Mouse (Mus musculus) T-helper 17 cell (primary cell): Measurements from ENCODE around the gene Esyt2.
"Not testable (repeated sequence)": the region's sequence is repeated elsewhere in the genome, so short reads cannot be mapped to it uniquely, and the experiment has no call there.

Experiments
- in situ Hi-C, 2 experiments: fragments of 300-600 bp; cut with MboI, MseI; formaldehyde crosslinking; loops; 1 replicate in 1 of 2; 2 replicates in 1 of 2; pipeline ENCODE4 v1.15.1; 2025; ENCODE audit warnings: high pct_unique_total_duplicates in 2 of 2

Esyt2 gene

DNA sequence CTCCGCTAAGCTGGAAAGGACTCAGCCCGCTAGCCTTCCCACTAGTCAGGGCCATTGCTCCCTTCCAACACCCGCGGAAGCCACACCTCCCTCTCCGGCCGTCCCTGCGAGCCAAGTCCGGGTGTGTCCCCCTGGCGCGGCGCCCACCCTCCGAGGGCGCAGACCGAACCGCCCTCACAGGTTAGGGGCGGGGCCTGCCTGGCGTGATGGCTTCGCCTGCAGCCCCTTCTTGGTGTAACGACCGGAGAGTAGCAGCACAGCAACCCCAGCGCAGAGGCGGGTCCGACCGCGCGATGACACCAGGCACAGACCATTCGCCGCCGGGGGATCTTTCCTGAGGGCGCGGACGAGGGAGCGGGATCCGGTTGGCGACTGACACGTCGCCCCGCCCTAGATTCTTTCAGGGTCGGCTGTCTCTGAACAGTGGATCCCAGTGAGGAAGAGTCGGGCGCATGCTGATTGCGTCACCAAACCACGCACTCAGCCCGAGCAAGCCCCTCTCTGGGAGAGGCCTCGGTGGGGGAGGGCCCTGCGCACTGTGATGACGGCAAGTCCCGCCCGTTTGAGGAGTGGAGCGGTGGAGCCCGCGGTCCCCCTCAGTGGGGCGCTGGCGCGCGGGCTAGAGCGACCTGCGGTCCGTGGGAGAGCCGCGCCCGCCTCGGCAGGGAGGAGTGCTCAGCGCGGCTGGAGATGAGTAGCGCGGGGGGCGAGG is at the start of gene Esyt2:
Esyt2 (plus strand) TSS at position 544 of the 712 bp plus-strand sequence.
- in situ Hi-C loops = loop anchor here (5.0 to 10.0 kb wide), 2 partner anchors 124 to 126 kb away; partner anchors contain the start of gene Ncapg2 (in 2 of the 2)

DNA sequence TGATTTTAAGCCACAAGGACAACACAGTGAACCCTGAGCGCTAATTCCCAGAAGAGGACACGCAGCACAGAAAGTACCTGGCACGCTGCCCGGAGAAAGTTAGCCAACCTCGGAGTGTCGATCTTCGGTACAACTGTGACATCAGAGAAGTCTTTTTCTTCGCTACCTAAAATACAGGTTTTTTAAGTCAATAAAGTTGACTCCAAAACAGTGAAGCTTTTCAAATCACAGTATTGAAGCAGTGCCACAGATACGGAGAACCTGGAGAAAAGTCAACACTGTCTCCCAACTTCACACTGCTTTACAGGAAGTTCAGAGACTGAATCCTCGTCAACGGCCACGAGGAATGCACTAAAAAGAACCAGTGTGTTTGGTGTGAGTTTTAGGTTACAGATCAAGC is 49.4 kb upstream of the Esyt2 start:
- in situ Hi-C loops = no loop called here

DNA sequence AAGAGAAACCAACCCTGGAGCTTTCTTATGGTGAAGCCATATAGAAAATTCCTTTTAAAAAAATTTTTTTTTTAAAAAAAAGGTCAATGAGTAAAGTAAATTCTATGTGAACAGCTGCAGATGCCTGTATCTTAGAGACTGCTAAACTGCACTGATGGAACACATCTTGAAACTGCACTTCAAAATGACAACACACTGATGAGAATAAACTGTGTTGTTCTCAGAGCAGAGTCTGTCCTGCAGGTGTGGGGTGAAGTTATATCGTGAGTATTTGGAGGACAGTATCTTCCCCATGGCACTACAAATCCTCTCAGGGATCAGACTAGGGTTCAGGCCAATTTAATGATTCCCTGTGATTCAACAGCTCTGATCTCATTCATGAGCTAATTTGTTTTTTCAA is 48.9 kb upstream of the Esyt2 start:
- in situ Hi-C loops = no loop called here

DNA sequence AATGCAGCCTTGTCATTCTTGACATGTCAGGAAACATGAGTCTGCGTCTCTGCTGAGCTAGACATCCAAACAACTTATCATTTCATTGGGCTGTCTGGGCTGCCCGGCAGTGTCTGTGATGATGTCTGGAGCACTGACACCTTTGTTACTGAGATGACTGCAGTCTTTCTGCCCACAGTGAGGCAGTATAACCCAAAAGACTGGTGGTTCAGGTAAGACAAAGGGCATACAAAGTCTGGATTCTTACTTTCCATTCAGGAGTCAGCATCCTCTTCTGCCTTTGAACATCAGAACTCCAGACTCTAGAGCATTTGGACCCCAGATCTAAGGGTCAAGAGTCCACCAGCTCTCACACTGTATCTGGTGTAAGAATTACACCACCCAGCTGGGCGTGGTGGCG is 45.6 kb upstream of the Esyt2 start:
- in situ Hi-C loops = no loop called here

DNA sequence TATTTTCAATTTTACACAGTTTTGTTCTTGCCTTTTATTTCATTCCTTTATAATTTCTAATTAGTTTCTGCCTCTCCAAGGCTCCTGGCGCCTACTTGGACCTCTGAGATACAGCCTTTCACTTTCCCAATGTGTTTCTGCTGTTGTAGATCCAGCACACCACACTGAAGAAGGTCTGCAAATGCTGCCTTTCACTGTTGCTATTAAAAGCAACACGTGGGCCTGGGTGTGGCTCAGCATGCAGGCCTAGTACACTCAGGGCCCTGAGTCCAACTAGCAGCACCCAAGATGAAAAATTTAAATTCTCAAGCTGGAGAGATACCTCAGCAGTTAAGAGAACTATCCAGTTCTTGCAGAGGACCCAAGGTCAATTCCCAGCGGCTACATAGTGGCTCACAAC is 44.3 kb upstream of the Esyt2 start:
- in situ Hi-C loops = no loop called here

DNA sequence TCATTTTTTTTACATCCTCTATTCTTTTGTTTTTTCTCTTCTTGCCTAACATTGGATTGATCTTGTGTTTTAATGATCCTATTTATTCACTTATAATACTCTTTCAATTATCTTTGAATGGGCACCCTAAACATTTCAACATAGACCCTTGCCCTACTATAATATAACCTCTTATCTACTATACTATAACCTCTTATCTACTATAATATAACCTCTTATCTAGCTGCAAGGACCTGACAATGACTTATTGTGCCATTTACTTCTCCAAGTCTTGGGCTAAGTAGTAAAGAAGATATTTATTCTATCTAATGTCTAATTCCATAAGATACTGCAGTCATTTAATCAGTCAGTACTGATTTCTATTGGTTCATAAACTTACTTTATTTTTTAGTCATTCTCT is 42.6 kb upstream of the Esyt2 start:
- in situ Hi-C loops = no loop called here

DNA sequence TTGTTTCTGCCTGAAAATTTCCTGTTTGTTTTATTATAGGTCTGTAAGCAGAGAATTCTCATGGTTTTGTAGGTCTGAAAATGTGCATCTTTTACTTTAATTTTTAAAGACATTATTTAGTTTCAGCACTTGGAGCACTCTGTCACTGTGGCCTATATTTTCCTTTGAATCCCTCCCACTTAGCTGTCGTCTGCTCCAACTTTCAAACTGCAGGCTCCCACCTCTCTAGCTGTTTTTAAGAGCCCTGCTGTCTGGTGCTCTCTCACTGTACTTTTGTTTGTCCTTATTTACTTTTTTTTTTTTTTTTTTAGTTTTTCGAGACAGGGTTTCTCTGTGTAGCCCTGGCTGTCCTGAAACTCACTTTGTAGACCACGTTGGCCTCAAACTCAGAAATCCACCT is 42.2 kb upstream of the Esyt2 start:
- in situ Hi-C loops = no loop called here

DNA sequence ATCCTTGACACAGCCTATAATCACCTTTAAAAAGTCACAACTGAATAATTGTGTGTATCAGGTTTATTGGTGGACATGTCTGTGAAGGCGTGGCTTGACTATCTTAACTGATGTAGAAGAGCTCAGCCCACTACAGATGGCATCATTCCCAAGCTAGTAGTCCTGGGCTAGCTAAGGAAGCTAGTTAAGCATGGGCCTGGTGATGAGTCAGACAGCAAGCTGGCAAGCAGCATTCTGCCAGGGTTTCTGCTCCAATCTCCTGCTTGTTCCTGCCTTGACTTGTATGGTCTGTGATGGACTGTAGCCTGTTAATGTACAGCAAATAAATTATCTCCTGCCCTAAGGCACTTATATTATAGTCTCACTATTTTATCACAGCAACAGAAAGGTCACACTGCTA is 36.4 kb upstream of the Esyt2 start:
- in situ Hi-C loops = no loop called here

DNA sequence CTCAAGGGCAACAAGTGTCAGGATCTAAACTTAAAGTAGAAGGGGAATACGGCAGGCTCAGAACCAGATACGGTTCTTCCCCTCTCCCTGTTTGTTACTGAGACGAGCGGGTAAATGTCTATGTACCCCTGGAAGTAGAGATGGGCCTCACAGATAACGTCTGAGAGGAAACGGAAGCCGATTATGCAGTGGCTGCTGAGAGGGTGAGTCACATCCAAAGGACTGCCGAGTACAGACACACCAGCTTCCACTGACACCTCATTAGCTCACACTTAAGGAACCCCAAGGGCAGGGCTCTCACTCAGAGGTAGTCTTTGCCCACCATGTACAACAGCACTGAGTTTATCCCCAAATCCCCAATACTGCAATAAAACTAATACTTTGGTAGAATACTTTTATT is 26.3 kb upstream of the Esyt2 start:
- in situ Hi-C loops = no loop called here

DNA sequence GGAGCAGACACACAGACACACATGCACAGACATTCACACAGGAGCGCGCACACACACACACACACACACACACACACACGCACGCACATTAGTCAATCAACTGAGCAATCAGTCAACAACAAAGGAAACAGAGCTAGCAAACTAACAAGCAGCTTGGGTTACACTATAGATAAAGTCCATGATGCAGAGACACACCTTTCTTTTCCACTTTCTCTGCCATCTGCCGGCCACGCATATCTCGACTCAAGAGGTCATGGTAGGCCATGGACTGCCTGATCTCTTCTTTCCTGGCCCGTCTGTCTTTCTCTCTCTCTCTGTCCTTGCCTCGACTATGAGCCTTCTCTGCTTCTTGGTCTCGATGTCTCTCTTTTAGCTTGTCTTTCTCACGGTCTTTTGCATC is 25.4 kb upstream of the Esyt2 start:
- in situ Hi-C loops = no loop called here

DNA sequence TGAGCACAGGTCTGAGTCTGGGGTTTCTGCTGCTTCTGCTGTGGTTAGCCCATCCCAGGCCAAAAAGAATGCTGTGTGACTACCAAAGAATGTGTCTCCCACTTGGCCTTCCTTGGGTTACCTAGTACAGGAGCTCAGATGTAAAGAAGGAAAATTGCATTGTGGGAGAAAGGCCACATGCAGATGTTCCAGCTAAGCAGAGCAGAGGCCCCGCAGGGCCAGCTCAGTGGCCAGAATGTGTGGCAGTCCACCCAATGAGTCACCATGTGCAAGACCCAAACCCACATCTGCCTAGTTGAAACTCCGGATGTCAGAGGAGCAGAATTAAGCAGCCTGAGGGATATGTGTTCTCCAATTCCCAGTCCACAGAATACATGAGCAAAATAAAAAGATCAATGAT is 22.7 kb upstream of the Esyt2 start:
- in situ Hi-C loops = no loop called here

DNA sequence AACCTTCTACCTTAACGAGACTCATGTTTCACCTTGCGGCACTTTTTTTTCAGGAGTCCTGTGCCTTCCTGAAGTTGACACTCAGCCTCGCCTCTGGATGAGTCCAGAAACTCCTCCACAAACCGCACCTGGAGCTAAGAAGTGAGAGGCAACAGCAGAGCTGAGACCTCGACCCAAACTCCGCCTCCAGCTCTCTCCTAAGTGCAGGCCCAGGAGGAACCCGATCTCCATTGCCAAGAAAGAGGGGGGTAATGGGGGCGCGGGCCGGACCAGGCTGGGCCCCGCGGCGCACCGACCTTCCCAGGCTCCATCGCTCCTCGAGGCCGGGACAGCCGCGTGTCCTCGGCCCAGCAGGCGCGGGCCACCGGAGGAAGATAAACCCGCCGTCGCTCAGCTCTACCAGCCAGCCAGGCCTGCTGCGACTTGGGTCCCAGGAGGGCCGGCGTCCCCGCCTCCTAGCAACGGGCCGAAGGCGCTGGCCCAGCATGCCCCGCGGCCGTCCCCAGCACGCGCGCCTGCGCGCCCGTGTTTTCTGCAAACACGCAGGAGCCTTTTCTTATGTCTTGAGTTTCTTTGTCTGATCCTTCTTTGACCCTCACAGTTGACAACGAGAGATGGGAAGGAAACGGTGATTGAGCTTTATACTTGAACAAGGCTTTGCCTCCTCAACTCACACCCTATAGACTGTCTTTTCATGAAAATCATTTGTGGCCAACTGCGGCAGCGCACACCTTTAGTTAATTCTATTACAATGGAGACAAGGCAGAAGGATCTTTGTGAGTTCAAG is 18.2 kb upstream of the Esyt2 start, which contains the start of gene Wdr60:
Wdr60 (minus strand) TSS at position 468 of the 787 bp plus-strand sequence.
- in situ Hi-C loops = no loop called here

DNA sequence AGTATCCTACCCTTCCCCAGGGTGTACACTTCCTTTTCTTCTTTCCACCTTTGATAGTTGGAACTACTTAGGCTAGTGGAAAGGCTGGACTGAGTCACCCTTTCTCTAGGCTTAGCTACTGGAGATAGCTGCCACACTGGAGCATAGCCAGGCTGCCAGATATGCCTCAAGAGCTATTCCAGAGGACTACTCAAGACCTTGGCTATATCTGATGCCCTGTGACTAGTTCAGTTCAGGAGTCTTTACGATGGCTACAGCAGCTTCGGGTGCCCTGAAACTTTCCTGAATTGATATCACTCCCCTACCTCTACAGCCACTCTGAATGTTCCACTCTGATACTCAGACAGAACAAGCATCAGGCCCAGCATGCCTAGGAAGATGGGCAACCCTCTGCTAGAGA is 16.2 kb upstream of the Esyt2 start:
- in situ Hi-C loops = no loop called here

DNA sequence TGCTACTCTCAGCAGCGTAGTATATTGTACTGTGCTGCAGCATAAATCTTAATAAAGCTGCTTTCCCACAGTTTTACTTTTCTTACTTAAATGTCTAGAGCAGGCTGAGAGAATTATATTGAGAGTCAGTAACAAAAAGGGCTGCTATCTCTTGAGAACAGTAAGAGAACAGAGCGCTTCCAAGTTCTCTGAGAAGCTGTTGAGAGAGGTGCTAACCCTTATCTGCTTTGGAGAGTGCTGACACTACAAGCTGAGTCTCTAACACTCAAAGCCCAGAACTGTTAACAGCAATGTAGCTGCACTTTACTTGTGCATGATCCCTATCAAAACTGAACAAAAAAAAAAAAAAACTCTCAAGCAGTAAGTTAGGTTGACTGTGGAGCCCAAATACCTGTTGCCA is 15.7 kb upstream of the Esyt2 start:
- in situ Hi-C loops = no loop called here

DNA sequence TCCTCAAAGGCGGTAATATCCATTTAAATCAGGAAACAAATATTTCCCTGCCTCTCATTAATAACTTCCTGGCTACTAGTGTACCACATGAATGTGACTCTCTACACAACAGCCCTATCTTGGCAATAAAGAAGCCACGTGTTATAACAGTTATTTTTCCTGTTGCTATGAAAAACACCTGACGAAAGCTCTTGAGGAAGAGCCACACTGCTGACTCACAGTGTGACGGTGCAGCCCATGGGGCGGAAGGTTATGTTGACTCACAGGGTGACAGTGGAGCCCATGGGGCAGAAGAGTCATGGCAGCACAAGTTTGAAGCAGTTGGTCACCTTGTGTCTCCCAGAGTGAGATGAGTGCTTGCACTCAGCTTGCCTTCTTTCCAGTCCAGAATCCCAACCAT is 11.5 kb upstream of the Esyt2 start:
- in situ Hi-C loops = no loop called here

DNA sequence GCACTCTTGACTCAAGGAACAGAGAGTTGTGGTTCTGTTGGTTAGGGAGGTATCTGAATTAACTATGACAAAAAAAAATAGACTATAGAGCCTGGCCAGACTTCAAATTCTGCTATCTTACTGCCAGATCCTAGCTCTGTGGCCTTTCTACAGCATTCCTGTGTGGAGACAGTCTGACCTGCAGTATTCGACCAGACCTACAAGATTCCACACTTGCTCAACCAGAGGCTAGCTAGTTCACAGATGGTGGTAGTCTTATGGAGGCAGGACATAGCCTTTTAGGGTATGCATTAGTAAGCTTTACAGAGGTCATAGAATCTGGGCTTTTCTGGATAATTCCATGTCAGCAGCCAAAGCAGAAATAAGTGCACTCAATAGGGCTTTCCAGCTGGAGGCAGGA is 10.5 kb upstream of the Esyt2 start:
- in situ Hi-C loops = no loop called here

DNA sequence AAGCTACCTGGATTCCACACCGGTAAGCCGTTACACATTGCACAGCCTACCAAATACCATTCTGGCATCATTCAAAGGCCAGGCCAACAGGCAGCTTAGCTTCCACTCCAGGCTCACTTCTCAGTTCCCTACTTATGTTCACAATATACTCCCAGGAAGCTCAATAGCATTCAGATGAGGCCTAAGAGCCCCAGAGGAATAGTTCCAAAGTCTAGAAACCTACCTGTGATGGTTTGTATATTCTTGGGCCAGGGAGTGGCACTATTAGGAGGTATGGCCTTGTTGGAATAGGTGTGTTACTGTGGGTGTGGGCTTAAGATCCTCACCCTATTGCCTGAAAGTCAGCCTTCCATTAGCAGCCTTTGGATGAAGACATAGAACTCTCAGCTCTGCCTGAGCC is 9.9 kb upstream of the Esyt2 start:
- in situ Hi-C loops = no loop called here

DNA sequence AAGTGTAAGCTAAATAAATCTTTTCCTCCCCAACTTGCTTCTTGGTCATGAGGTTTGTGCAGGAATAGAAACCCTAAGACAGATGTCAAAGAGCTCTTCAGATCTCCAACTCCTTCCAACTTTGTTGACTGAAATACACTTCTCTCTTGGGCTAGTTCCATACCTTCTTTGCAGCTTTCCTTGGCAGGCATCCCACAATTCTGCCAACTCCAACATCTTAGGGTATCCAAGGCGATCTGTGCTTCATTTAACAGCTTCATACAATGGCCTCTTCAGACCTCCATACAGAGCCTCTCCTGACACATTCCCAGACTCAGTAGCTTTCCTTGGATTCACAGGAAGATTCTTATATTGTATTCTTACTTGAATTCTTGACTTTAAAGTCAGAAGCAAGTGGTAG is 7.3 kb upstream of the Esyt2 start:
- in situ Hi-C loops = no loop called here

DNA sequence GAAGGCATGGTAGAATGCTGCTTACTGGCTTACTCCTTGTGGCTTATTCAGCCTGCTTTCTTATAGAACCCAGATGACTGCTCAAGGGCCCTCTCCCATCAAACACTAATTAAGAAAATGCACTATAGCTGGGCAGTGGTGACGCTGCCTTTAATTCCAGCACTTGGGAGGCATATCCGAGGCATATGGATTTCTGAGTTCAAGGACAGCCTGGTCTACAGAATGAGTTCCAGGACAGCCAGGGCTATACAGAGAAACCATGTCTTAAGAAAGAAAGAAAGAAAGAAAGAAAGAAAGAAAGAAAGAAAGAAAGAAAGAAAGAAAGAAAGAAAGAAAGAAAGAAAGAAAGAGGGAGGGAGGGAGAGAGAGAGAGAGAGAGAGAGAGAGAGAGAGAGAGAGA is 5.9 kb upstream of the Esyt2 start, which contains the start of gene Gm11027:
Gm11027 (plus strand) TSS at position 301 of the 400 bp plus-strand sequence.
- in situ Hi-C loops = not testable (repeated sequence)

DNA sequence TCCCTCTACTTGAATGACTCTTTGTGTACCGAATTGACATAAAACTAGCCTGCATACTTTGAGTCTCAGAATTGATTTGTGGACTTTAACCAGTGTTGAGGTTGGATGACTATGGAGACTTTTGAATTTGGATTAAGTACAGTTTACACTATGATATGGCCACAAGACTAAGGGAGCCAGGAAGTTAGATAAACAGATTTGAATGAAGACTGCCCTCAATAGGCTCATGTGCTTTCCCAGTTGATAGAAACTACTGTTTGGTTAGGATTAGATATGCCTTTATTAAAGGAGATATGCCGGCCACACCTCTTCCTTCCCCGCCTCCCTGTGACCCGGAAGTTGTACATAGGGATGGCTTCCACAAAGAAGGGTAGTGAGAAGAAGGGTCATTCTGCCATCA is 5.4 kb upstream of the Esyt2 start:
- in situ Hi-C loops = no loop called here

DNA sequence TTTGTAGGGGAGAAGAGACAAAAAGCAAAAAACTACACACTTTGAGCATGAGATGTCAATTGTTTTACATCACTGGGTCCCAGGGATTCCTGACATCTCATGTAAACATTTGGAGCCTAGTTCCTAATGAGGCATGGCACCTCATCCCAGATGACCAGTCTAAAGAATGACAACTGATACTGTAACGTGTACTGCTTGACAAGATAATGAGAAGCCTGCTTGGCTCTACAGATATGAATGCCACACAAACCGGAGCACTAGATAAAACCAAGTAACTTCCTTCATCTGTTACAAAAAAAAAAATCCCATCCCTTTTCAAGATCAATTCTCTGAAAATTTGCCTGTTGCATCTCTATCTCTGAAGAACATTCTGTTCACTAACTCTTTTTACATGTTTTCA is 4.0 kb upstream of the Esyt2 start:
- in situ Hi-C loops = no loop called here

DNA sequence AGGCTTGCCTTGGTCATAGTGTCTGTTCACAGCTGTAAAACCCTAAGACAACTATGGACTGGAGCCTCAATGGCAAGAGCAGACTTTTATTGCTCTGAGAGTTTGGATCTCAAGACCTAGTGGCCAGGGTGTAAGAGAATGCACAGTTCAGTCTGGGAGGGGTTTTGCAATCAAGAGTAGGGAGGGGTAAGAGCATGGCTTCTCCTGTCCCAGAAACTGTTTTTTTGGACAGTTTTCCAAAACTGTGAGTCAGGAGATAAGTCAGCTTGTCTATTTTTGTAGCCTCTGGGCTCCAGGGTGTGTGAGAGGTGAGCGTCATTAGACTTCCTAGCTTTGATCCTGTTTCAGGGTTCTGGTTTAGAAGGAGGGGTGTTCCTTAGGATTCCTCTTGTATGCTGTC is 2.5 kb upstream of the Esyt2 start:
- in situ Hi-C loops = no loop called here

DNA sequence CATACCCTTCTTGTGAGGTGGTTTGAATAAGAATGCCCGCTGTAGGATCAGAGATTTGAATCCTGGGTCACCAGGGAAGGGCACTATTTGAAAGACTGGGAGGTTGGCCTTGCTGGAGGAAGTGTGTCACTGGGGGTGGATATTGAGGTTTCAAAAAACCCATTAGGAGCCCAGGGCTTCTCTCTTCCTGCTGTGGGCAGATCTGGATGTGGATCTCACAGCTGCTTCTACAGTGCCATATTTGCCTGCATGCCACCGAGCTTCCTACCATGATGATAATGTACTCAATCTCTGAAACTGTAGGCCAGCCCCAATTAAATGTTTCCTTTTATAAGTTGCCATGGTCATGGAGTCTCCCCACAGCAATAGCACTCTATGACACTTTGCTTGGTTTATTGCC is 1.8 kb upstream of the Esyt2 start:
- in situ Hi-C loops = no loop called here
